Mouse (Mus musculus): ENCODE measurements around the gene Sult4a1.
A peak's percentile ranks its signal among the peaks of the same experiment; 100 is the strongest.
"Not testable (repeated sequence)": the region's sequence is repeated elsewhere in the genome, so short reads cannot be mapped to it uniquely, and the experiment has no call there.

Sult4a1 gene

GRCm38 (mm10) chr15:84105105-84105923 is at the start of gene Sult4a1:
Sult4a1 (minus strand) TSS chr15:84105754.
- DNase-seq: no peak

- DNase-seq: no peak
Observed at GRCm38 (mm10) chr15:84140929-84141328, 35.4 kb upstream of the Sult4a1 start.

- no peak for DNase-seq
Observed at GRCm38 (mm10) chr15:84140109-84140508, 34.6 kb upstream of the Sult4a1 start.

GRCm38 (mm10) chr15:84139592-84140005 is 34.0 kb upstream of the Sult4a1 start:
- no peak for DNase-seq

- no peak for DNase-seq
Observed at GRCm38 (mm10) chr15:84136473-84137415, 31.2 kb upstream of the Sult4a1 start.

GRCm38 (mm10) chr15:84135472-84135871 is 29.9 kb upstream of the Sult4a1 start:
- DNase-seq: peak; percentile 44

- no peak for DNase-seq
Observed at GRCm38 (mm10) chr15:84133440-84133839, 27.9 kb upstream of the Sult4a1 start.

GRCm38 (mm10) chr15:84131971-84132370 is 26.4 kb upstream of the Sult4a1 start:
- DNase-seq: no peak

GRCm38 (mm10) chr15:84131096-84131786 is 25.7 kb upstream of the Sult4a1 start:
- no peak for DNase-seq

- no peak for DNase-seq
Observed at GRCm38 (mm10) chr15:84126871-84127270, 21.3 kb upstream of the Sult4a1 start.

- no peak for DNase-seq
Observed at GRCm38 (mm10) chr15:84126447-84126846, 20.9 kb upstream of the Sult4a1 start.

- DNase-seq: no peak
Observed at GRCm38 (mm10) chr15:84124086-84124485, 18.5 kb upstream of the Sult4a1 start.

- no peak for DNase-seq
Observed at GRCm38 (mm10) chr15:84123075-84123474, 17.5 kb upstream of the Sult4a1 start, which contains the start of gene Pnpla5. Pnpla5 (minus strand) TSS chr15:84123175.

GRCm38 (mm10) chr15:84121036-84121435 is 15.5 kb upstream of the Sult4a1 start:
- no peak for DNase-seq

- no peak for DNase-seq
Observed at GRCm38 (mm10) chr15:84120612-84121011, 15.1 kb upstream of the Sult4a1 start.

GRCm38 (mm10) chr15:84116466-84116865 is 10.9 kb upstream of the Sult4a1 start:
- DNase-seq: no peak

GRCm38 (mm10) chr15:84115727-84116126 is 10.2 kb upstream of the Sult4a1 start:
- no peak for DNase-seq

- DNase-seq: no peak
Observed at GRCm38 (mm10) chr15:84113873-84114272, 8.3 kb upstream of the Sult4a1 start.

- DNase-seq: no peak
Observed at GRCm38 (mm10) chr15:84108899-84109298, 3.3 kb upstream of the Sult4a1 start.

- DNase-seq: no peak
Observed at GRCm38 (mm10) chr15:84105924-84106500, 458 bp upstream of the Sult4a1 start.

- DNase-seq: no peak
Observed at GRCm38 (mm10) chr15:84104626-84105025, 928 bp downstream of the Sult4a1 start.

- not testable (repeated sequence) for DNase-seq
Observed at GRCm38 (mm10) chr15:84097536-84097935, 8.0 kb downstream of the Sult4a1 start.

GRCm38 (mm10) chr15:84096051-84096450 is 9.5 kb downstream of the Sult4a1 start:
- no peak for DNase-seq
